Mouse (Mus musculus) heart, adult 2 months (tissue): ENCODE measurements at regions not wholly inside any gene's neighbourhood (a gene's known extent, or its start where the extent isn't known, plus 50 kb on each side); places are given as distances from the start of the nearest gene placed in this dataset.

ENCODE experiments used
- CTCF ChIP-seq: fragments of 200-600 bp; IDR thresholded peaks from 2 replicates; pipeline ENCODE4 v1.8.1; 2022; ENCODE audit warnings: antibody characterized with exemption, mild to moderate bottlenecking, moderate library complexity
- POLR2A ChIP-seq: fragments of 200-500 bp; IDR thresholded peaks from 2 replicates; pipeline ENCODE4 v1.6.1; 2011; ENCODE audit warnings: mild to moderate bottlenecking, low read depth, low read length, control low read depth; ENCODE audit not compliant: insufficient read depth

- TF ChIP-seq CTCF (no peak), POLR2A (no peak)
Measured at GRCm38 (mm10) chr15:61789847-61790562, 867.2 kb upstream of the A1bg start.
